Mouse (Mus musculus) olfactory bulb, adult 2 months (tissue): ENCODE data around the gene Creb3l2.

ENCODE experiments used
- CTCF ChIP-seq: fragments of 200-500 bp; IDR thresholded peaks from 2 replicates; pipeline ENCODE4 v1.5.1; 2012; ENCODE audit warnings: low read depth, mild to moderate bottlenecking, low read length, moderate library complexity; ENCODE audit not compliant: insufficient read depth
- POLR2A ChIP-seq: fragments of 200-500 bp; IDR thresholded peaks from 2 replicates; pipeline ENCODE4 v1.6.1; 2012; ENCODE audit warnings: mild to moderate bottlenecking, low read depth, low read length, moderate library complexity; ENCODE audit not compliant: insufficient read depth

DNA sequence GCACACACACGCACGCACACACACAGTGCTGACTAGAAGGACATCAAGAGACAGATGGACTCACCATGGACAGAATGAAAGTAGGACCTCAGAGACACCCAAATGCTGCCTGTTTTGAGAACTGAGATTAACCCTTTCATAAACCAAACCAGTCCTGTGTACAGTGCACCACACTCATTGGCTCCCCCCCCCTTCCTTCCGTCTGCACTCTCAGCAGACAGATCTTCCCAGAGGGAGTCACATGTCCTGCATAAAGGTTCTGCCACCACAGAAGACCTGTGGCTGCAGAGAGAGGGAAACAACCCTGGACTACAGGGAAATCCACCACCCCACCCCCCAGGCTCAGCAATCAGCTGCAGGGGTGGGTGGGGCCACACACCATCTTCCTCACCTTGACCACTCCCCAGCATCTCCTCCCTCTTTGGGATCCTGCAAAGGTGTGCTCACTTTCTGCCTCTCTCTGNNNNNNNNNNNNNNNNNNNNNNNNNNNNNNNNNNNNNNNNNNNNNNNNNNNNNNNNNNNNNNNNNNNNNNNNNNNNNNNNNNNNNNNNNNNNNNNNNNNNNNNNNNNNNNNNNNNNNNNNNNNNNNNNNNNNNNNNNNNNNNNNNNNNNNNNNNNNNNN is 12.0 kb downstream of the Creb3l2 start:
- no peak for TF ChIP-seq POLR2A
- no peak for TF ChIP-seq CTCF
